Mouse (Mus musculus): ENCODE data around the gene 9130008F23Rik.

GRCm38 (mm10) chr17:40868952-40869747, 11.2 kb downstream of the 9130008F23Rik start:
- no peak for TF ChIP-seq CTCF (IDR thresholded peaks at IDR 0.05; ENCODE audit: insufficient read depth, low read length)
- no peak for TF ChIP-seq POLR2A (IDR thresholded peaks at IDR 0.05; ENCODE audit: borderline replicate concordance, extremely low read depth, low read depth, low read length)

All from lung, adult 2 months (tissue).